Mouse (Mus musculus) liver (tissue): ENCODE data around the gene Mylip.
A peak's percentile ranks its signal among the peaks of the same experiment; 100 is the strongest.

Experiments
- DNase-seq: peaks from one replicate; pipeline ENCODE4 v3.0.0-alpha.2; 2020; ENCODE audit warnings: mixed read lengths

Gene Mylip

DNA sequence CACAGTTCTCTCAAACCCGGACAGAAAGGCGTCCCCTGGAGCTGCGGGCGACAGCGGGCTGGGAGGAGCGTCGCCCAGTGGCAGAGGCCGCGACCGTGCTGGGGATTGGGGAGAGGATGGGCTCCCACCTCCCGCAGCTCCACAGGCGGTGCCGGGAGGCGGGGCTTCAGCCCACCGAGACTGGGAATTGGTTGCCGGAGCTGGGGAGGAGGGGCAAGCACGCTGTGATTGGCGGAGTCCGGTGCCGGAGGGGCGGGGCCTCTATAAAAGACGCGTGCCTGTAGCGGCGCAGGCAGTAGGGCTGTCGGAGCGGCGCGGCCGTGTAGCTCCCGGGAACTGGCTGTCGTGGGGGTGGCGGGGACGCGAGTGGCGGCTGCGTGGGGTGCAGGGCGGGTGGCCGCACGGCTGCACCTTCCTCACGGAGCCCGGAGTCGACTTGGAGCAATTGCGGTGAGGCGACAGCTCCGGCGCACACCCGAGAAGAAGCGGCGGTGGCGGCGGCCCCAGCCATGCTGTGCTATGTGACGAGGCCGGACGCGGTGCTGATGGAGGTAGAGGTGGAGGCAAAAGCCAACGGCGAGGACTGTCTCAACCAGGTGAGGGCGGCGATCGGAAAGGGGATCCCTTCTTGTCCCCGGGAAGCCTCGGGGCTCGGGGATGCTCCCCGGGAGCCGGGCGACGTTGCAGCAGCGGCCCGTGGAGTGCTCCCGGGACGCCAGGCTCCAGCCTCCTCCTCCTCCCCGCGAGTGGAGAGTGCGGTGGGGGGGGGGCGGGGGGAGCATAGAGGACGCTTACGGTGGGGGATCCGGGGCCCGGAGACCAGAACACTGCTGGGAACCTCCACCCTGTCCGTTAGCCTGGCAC lies at the start of gene Mylip:
TSS of gene Mylip (plus strand) at position 295 of the 864 bp plus-strand sequence.
- DNase-seq = peak; percentile 100

- no peak for DNase-seq
Measured at GRCm38 (mm10) chr13:45341991-45342390, 47.6 kb upstream of the Mylip start.

- DNase-seq = no peak
Measured at GRCm38 (mm10) chr13:45343541-45343940, 46.0 kb upstream of the Mylip start.

DNA sequence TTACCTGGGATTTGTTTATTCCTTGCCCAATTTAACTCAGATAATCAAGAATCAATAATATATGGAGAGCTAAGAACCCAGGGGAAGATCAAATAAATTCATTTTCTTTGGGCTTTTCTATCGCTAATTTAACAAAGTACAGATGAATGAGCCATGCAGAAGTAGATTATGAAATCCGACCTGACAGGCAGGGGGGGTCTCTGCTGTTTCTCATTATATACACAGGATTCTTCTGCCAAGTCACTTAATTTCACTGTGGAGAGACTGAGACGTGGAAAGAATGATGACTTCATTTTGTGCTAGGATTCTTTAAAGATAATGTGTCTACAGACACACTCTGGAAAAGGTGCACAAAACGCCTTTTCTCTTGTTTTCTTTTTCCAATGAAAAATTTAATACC lies 45.6 kb upstream of the Mylip start:
- no peak for DNase-seq

DNA sequence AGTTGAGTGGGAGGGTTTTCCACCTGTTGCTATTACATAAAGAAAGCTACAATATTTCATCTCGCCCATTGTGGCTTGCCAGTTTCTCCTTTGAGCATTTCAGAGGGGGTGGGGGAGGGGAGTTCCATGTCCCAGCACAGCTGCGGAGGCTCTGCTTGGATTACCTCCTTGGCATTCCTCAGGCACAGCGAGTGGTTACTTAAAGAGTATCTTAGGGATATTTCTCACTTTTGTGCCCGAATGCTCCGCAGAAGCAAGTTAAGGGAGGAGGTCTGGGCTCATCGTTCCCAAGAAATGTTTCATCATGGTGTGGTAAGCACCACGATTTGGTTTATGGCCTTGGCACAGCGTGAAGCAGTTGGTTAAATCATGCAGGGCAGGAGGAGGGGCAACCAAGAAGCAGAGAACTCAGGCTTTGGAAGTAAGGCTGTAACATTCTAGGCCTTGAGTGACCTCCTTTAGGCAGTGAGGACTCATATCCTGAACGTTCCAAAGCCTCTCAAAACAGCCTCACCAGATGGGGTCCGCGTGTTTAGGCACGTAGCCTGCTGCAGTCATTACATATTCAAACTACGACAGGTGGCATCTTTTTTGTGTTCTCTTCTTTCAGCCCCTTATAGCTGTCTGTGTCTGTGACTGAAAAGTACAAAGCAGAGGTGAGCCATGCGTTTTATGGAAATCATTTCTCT lies 43.9 kb upstream of the Mylip start:
- DNase-seq = peak; percentile 10

GRCm38 (mm10) chr13:45351483-45351882 lies 38.1 kb upstream of the Mylip start:
- DNase-seq = no peak

DNA sequence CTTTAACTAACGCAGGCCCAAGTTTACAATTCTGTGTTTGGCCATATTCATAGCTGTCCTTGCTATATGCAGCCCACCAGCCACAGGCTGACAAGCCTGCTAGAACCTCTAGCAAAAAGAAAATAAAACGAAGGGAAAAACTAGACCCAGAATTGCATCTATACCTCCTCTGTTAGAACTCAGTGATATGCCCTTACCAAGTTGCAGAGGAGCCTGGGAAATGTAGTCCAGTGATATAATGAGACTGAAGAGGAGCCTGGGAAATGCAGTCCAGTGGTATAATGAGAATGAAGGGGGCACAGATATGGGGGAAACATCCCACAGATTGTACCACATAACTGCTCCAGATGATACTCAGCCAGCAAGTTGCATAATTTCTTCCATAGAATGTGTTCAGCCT lies 34.7 kb upstream of the Mylip start:
- DNase-seq = no peak

- no peak for DNase-seq
Measured at GRCm38 (mm10) chr13:45358208-45358607, 31.3 kb upstream of the Mylip start.

DNA sequence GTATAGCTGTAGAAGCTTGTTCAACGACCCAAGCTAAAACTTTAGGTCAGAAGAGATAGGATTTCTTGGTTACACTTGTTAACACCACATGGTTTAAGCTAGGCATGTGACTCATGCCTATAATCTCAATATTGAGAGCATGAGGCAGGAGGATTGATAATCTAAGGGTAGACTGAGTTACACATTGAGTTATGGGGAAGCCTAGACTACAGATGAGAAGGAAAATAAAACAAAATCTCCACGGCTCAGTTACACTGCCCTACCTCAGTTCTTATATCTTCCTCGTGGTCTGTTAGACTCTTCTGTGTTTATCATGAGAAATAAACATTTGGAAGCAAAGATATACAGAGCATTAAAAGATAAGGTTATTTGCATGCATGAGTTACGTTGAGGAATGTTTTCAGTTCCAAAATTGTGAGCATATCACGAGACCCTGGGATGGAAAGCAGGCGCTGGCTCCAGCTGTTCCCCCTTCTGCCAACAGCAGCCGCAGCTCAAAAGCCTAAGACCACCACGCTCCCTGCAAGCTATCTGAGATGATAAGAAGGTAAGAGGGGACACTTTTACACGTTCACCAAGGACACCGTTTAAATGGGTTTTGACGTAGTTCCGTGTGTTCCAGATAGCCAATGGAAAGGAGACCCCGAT lies 30.7 kb upstream of the Mylip start:
- DNase-seq = no peak

DNA sequence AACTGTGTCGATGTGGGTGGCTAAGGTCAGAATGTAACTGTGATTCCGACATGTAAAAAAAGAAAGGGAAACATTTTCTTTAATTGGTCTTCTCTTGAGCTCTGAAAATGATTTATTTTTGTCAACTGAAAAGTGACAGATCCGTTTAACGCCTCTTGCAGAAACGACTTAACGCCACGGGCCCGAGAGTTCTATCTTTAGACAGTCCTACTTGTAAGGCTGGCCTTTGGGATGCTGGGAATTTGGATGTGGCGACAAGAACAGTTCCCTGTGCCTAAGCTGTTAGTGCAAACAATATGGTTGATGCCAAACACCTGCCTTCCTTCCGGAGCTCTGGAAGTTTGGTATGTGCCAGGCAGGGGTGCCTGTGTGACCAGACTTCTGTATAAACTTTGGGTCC lies 23.8 kb upstream of the Mylip start:
- DNase-seq = no peak

GRCm38 (mm10) chr13:45371673-45372072 lies 17.9 kb upstream of the Mylip start:
- DNase-seq = no peak

DNA sequence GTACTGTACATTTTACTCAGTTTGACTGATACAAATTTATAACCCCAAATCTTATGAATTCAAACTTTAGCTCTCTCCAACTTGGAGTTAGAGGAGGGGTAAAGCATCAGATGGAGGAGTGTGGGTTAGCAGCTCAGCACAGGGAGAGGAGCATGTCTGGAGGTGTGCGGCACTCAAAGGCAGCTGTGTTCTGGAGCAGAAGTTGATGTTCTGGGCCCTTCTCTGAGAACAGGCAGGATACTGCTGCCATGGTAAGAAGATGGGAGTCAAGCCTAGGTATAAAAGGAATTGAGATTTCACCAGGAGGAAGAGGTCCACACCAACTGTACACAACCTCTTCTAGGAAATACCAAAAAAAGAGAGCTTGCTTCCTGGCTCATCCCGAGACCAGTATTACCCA lies 17.1 kb upstream of the Mylip start:
- no peak for DNase-seq

- DNase-seq = no peak
Measured at GRCm38 (mm10) chr13:45374846-45375245, 14.7 kb upstream of the Mylip start.

DNA sequence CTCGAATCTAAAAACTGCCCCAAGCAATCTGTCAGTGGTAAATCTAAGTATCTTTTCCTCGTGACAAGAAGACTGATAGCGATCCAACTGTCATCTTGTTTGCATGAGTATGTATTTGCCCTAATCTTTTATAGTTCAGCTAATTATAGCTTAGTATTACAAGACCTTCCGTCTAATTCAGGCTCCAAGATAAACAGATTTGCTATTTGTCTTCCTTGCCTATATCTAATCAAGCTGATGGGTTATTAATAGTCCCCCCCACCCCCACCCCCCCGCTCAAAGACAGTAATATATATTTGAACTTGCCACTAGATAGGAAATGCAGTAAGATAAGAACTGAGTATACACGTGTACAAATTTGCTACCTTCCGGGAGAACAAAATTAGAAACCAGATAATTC lies 7.3 kb upstream of the Mylip start:
- DNase-seq = no peak

GRCm38 (mm10) chr13:45384636-45385035 lies 4.9 kb upstream of the Mylip start:
- no peak for DNase-seq

- DNase-seq = peak; percentile 69
Measured at GRCm38 (mm10) chr13:45385521-45385920, 4.0 kb upstream of the Mylip start.

DNA sequence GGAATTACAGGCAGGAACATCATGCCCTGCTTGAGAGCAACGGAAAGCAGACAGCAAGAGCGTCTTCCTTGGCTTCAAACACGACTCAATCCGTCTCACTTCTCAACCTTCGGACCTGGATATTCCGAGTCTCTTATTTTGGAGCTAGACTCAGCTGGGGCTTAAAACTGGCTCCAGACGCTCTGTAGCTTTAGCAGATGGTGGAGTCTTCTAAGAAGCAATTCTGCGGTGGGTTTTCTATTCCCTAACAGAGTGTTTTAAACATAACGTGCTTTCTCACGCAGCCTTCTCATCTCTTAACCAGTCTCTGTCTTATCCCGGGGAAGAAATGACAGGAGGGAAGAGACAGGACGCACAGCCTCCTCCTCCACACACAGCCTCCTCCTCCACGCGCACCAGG lies 3.3 kb upstream of the Mylip start:
- no peak for DNase-seq

DNA sequence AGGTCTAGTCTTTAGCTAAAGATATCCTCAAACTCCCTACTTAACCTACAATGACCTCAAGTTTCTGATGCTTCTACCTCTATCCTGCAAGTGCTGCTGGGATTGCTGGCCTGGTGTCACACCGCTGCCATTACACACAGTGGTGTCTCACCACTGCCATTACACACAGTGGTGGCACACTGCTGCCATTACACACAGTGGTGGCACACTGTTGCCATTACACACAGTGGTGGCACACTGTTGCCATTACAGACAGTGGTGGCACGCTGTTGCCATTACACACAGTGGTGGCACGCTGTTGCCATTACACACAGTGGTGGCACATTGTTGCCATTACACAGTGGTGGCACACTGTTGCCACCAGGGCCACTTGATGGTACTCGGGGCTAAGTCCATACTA lies 2.3 kb upstream of the Mylip start:
- DNase-seq = no peak

DNA sequence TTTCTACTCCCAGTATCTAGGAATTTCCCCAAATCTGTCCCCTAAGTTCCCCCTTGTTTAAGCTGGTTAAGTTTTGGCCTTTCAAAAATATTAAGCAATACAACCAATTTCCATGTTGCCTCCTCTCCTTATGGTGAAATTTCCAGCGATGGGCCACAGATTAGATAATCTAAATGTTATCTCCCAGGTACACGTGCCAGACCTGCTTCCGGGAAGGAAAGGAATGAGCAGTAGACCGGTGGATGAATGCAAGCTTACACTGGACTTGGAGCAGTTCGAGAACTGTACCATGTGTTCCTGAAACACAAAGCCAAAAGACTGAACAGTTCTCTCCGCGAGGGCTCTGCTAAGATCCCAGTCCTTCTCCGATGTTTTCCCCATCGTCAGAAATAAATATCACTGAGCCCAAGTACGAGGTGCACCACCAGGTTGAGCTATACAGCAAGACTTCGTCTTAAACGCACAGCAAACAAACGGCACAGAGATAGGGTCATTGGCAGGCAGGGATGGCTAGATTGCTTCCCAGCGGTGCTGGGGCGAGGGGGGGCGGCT lies 1.2 kb upstream of the Mylip start:
- DNase-seq = no peak

- DNase-seq = no peak
Measured at GRCm38 (mm10) chr13:45388889-45389288, 653 bp upstream of the Mylip start.

- peak; percentile 70 for DNase-seq
Measured at GRCm38 (mm10) chr13:45390312-45390961, 895 bp downstream of the Mylip start.

DNA sequence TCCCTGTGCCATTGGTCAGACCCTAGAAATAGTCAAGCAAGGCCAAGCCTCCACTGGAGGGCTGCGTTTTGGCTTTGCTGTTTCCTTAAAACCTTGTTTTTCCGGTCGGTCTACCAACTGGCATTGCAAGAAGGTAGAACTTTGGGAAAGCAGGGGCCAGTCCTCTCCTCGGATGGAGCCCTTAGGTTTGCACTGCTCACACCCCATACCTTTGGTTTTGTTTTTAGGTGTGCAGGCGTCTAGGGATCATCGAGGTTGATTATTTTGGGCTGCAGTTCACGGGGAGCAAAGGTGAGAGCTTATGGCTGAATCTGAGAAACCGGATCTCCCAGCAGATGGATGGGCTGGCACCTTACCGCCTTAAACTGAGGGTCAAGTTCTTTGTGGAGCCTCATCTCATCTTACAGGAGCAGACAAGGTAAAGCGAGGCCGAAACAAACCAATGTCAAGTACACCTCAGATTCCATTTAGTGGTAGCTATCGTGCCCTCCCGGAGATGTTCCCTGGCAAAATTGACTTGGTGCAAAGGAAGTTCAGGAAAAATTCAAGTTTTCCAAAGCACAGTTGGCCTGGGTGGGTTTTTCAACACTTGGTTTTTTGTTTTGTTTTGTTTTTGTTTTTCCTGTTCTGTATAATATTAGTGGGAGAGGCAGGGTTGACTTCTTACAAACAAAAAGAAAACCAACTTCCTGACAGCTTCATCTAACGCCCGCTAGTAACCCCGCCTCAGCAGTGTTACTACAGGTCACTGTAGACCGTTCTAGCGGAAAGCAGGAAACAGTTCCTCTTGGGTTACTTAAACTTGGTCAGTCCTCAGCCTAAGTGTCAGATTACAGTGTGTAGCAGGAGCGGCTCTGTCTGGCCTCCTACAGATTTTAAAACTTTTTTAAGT lies 1.7 kb downstream of the Mylip start:
- DNase-seq = peak; percentile 57
